Mouse (Mus musculus): ENCODE results near the gene Gemin4. TPM values are rescaled to one million over a fixed set of nuclear protein-coding genes. Genes with fewer than 3 reads are reported as not detected.

The Gemin4 gene
- total and polyA plus RNA-seq, 2 experiments from 2014 or later, result 9.5 to 10.2 TPM

DNA sequence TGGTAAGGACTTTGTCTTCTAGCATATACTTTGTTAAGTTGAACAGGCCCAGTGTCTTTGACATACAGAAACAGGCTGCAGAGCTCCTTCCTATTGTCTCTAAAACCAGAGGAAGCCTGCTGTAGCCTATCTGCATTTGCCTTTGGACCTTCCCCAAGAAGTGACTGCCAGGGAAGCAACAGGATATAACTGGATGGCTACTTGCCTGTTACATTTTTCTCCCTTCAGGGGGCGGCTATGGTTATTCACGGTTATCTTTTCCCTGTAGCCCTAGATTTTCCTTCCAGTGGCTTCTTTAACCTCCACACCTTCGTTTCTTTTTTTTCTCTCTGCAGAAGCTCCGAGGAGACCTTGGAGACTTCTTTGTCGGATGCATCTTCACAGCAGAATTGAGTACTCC lies 10.7 kb downstream of the Gemin4 start:
- no peak overlapping the region for H3K27ac ChIP-seq (ENCODE audit: low read depth)
- H3K9ac ChIP-seq (replicated peaks; ENCODE audit: low read depth, low read length), result no peak overlapping the region
- H3K9me3 ChIP-seq (replicated peaks; ENCODE audit: control insufficient read depth, low read length), result no peaks in the 10 kb centered on the region
- H3K4me2 ChIP-seq (ENCODE audit: low read depth, low read length), result no peak overlapping the region
- no peak overlapping the region for H3K4me3 ChIP-seq (ENCODE audit: low read depth, low read length)
- ATAC-seq (ENCODE audit: insufficient read depth, low read depth), result no peak
- no peaks in the 10 kb centered on the region for H3K27me3 ChIP-seq (ENCODE audit: control insufficient read depth, insufficient read depth, low read length)
- H3K4me1 ChIP-seq (ENCODE audit: control insufficient read depth, insufficient read depth), result no peaks in the 10 kb centered on the region; the same call in 1 of the 2 replicates
- TF ChIP-seq EP300 (IDR thresholded peaks at IDR 0.05; ENCODE audit: low read depth), result no peak
- TF ChIP-seq CTCF (IDR thresholded peaks at IDR 0.05; ENCODE audit: low read depth), result no peak
- WGBS, result 65% methylated on average over 5 of the region's 5 CpGs
- peak; percentile 33 for DNase-seq (ENCODE audit: low spot score)
- H3K36me3 ChIP-seq (replicated peaks; ENCODE audit: control insufficient read depth, insufficient read depth, low read length), result 0 out of 2 replicates have a peak, but pooled peaks cover 16% of the 10 kb centered on the region

DNA sequence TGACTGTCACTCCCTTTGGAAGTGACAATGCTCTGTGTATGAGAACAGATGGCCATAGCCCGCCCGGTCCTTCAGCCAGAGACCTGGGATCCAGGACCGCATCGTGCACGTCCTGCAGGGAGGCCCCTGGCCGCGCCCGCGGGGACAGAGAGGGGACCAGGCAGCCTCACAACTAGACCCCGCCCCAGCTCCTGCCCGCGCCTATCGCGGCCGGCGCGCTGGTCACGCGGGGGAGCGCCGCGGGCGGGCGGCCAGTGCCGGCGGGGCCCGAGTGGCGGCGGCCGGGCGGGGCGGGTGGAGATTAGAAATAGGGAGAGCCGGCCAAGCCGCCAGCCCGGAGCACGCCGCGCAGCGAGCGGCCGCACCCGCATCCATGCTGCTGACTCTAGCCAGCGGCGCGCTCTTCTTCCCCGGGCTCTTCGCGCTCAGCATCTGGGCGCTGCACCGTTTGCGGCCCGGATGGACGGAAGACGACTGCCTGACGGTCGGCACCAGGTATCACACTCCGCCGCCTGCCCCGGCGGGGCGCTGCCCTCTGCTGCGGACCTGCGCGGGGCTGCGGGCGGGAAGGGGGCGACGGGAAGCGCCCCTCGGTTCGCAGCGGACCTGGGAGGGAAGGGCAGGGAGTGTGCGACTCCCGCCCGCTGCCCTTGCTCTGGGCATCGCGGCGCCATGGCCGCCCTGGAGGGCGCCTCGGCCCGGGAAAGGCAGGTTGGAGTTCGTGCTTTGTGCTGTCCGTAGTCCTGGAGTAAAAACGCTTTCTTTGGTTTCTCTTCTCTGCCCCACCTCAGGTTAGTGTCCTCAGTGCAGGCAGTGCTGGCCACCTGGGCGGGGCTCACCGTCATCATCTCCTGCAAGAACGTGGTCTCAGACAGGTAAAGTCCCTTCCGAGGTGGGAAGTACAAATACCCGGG lies 15.4 kb downstream of the Gemin4 start:
- TF ChIP-seq EP300 (IDR thresholded peaks at IDR 0.05; ENCODE audit: low read depth) (no peak), CTCF (IDR thresholded peaks at IDR 0.05; ENCODE audit: low read depth) (no peak)
- Histone ChIP-seq H3K27me3 (ENCODE audit: control insufficient read depth, insufficient read depth, low read length) (no peaks in the 10 kb centered on the region), H3K9ac (replicated peaks; ENCODE audit: low read depth, low read length) (peak overlapping the region; percentile 74), H3K36me3 (replicated peaks; ENCODE audit: control insufficient read depth, insufficient read depth, low read length) (0 out of 2 replicates have a peak, but pooled peaks cover 7% of the 10 kb centered on the region), H3K4me1 (ENCODE audit: control insufficient read depth, insufficient read depth) (no peaks in the 10 kb centered on the region; the same call in 1 of the 2 replicates), H3K9me3 (replicated peaks; ENCODE audit: control insufficient read depth, low read length) (no peaks in the 10 kb centered on the region), H3K4me2 (ENCODE audit: low read depth, low read length) (peak overlapping the region; percentile 98), H3K27ac (ENCODE audit: low read depth) (no peak overlapping the region), H3K4me3 (ENCODE audit: low read depth, low read length) (peak overlapping the region; percentile 84)
- ATAC-seq (ENCODE audit: insufficient read depth, low read depth) (peak; percentile 98), DNase-seq (ENCODE audit: low spot score) (peak; percentile 88)
- WGBS, result under 1% methylated on average over 85 of the region's 90 CpGs

DNA sequence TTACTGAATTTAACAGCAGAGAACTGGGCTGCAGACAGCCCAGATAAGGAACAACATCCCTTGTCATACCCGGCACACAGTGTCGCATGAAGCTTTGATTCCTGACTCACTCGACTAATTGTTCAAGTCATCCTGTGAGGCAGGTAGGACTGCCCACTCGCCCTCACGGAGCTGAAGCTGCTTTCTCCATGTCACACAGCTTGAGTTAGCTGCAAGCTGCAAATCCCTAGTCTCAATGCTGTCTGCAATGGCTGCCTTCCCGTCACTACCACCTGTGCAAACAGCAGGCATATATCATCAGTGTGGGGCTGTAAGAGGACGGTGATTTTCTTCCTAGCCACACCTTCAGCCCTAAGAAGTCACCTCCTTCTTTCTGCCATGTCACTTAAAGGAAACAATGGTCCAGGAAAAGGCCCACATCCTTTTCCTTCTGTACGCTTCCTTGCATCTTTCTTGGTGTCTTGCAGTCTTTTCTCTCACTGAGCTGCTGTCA lies 20.4 kb downstream of the Gemin4 start:
- ATAC-seq (ENCODE audit: insufficient read depth, low read depth) (no peak), DNase-seq (ENCODE audit: low spot score) (no peak)
- Histone ChIP-seq H3K4me2 (ENCODE audit: low read depth, low read length) (no peak overlapping the region), H3K9me3 (replicated peaks; ENCODE audit: control insufficient read depth, low read length) (no peaks in the 10 kb centered on the region), H3K4me1 (ENCODE audit: control insufficient read depth, insufficient read depth) (no peaks in the 10 kb centered on the region), H3K27ac (ENCODE audit: low read depth) (no peak overlapping the region), H3K9ac (replicated peaks; ENCODE audit: low read depth, low read length) (no peak overlapping the region), H3K4me3 (ENCODE audit: low read depth, low read length) (no peak overlapping the region), H3K27me3 (ENCODE audit: control insufficient read depth, insufficient read depth, low read length) (no peaks in the 10 kb centered on the region), H3K36me3 (replicated peaks; ENCODE audit: control insufficient read depth, insufficient read depth, low read length) (no peaks in the 10 kb centered on the region)
- TF ChIP-seq EP300 (IDR thresholded peaks at IDR 0.05; ENCODE audit: low read depth), result no peak
- WGBS, result 44% methylated on average over 8 of the region's 8 CpGs

DNA sequence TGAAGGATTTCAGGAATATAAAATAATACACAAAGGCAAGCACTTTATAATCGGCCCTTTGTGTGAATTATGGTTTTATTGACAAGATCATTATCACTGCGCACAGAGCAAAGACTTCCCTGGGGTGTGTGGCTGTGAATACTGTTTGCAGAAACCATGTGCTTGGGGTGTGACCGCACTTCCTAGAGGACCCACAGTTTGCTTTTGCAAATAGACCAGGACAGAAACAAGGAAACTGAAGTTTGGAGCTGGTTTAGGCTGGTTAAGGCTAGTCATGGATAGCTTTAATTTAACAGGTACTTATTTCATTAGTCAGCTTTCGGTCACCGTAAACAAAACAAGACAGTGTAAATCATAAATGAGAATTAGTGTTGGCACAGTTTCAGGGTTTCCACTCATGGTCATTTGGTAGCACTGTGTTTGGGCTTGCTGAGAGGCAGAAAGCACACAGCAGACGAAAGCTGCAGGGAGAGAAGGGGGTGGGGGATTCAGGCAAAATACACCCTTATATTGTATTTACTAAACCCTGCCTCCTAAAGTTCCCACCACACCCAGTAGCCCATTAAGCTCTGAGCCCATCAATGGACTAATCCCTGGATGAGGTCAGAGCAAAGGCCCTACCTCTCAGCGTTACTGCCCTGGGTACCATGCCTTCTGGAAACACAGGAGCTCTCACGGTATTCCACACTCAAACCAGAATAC lies 21.0 kb downstream of the Gemin4 start:
- TF ChIP-seq EP300 (IDR thresholded peaks at IDR 0.05; ENCODE audit: low read depth), result no peak
- no peak for TF ChIP-seq CTCF (IDR thresholded peaks at IDR 0.05; ENCODE audit: low read depth)
- ATAC-seq (ENCODE audit: insufficient read depth, low read depth), result no peak
- no peak overlapping the region for H3K4me2 ChIP-seq (ENCODE audit: low read depth, low read length)

DNA sequence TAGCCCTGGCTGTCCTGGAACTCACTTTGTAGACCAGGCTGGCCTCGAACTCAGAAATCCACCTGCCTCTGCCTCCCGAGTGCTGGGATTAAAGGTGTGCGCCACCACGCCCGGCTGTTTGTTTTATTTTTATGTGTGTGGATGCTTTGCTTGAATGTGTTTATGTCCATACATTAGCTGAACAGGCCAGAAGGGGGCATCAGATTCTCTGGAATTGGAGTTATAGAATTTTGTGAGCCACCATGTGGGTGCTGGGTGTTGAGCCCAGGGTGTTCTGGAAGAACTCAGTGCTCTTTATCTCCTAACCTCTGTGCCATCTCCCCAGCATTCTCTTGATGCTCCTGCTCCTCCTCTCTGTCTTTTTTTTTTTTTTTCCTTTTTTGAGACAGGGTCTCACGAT lies 30.6 kb downstream of the Gemin4 start:
- no peak overlapping the region for H3K9ac ChIP-seq (replicated peaks; ENCODE audit: low read depth, low read length)
- H3K9me3 ChIP-seq (replicated peaks; ENCODE audit: control insufficient read depth, low read length), result no peaks in the 10 kb centered on the region
- no peak overlapping the region for H3K4me3 ChIP-seq (ENCODE audit: low read depth, low read length)
- DNase-seq (ENCODE audit: low spot score) (no peak), ATAC-seq (ENCODE audit: insufficient read depth, low read depth) (no peak)
- no peaks in the 10 kb centered on the region for H3K27me3 ChIP-seq (ENCODE audit: control insufficient read depth, insufficient read depth, low read length)
- TF ChIP-seq EP300 (IDR thresholded peaks at IDR 0.05; ENCODE audit: low read depth) (no peak), CTCF (IDR thresholded peaks at IDR 0.05; ENCODE audit: low read depth) (no peak)
- H3K27ac ChIP-seq (ENCODE audit: low read depth), result no peak overlapping the region
- 81% methylated on average over 6 of the region's 6 CpGs for WGBS
- H3K4me2 ChIP-seq (ENCODE audit: low read depth, low read length), result no peak overlapping the region
- no peaks in the 10 kb centered on the region for H3K4me1 ChIP-seq (ENCODE audit: control insufficient read depth, insufficient read depth)
- no peaks in the 10 kb centered on the region for H3K36me3 ChIP-seq (replicated peaks; ENCODE audit: control insufficient read depth, insufficient read depth, low read length)

More for the DNA sequence above, 21.0 kb downstream of the Gemin4 start:
- H3K9ac ChIP-seq (replicated peaks; ENCODE audit: low read depth, low read length), result no peak overlapping the region
- DNase-seq (ENCODE audit: low spot score), result no peak
- no peaks in the 10 kb centered on the region for H3K27me3 ChIP-seq (ENCODE audit: control insufficient read depth, insufficient read depth, low read length)
- no peak overlapping the region for H3K4me3 ChIP-seq (ENCODE audit: low read depth, low read length)
- H3K9me3 ChIP-seq (replicated peaks; ENCODE audit: control insufficient read depth, low read length), result no peaks in the 10 kb centered on the region
- no peak overlapping the region for H3K27ac ChIP-seq (ENCODE audit: low read depth)
- no peaks in the 10 kb centered on the region for H3K4me1 ChIP-seq (ENCODE audit: control insufficient read depth, insufficient read depth)
- H3K36me3 ChIP-seq (replicated peaks; ENCODE audit: control insufficient read depth, insufficient read depth, low read length), result no peaks in the 10 kb centered on the region
- WGBS, result 66% methylated on average over 8 of the region's 8 CpGs

Measured in heart, postnatal 0 days (tissue).